Mouse (Mus musculus) liver, adult (tissue): ENCODE results near the gene Methig1.

ENCODE experiments used
- GATA4 ChIP-seq: IDR thresholded peaks from 2 replicates; pipeline ENCODE4 v1.6.1; 2014; ENCODE audit warnings: mild to moderate bottlenecking, low read length; ENCODE audit not compliant: insufficient replicate concordance

Gene Methig1

GRCm38 (mm10) chr15:100346761-100347160 lies 6.2 kb upstream of the Methig1 start:
- TF ChIP-seq GATA4 = no peak

- no peak for TF ChIP-seq GATA4
These were observed 3.5 kb upstream of the Methig1 start for GRCm38 (mm10) chr15:100349496-100349895.

GRCm38 (mm10) chr15:100351501-100352060 lies 1.4 kb upstream of the Methig1 start:
- TF ChIP-seq GATA4 = no peak

GRCm38 (mm10) chr15:100355876-100356275 lies 2.9 kb downstream of the Methig1 start:
- no peak for TF ChIP-seq GATA4

- TF ChIP-seq GATA4 = no peak
These were observed 11.3 kb downstream of the Methig1 start, which contains the start of gene Higd1c for GRCm38 (mm10) chr15:100364242-100364641. Gene Higd1c (plus strand): TSS chr15:100364542.

GRCm38 (mm10) chr15:100367119-100367518 lies 14.2 kb downstream of the Methig1 start:
- TF ChIP-seq GATA4 = no peak

DNA sequence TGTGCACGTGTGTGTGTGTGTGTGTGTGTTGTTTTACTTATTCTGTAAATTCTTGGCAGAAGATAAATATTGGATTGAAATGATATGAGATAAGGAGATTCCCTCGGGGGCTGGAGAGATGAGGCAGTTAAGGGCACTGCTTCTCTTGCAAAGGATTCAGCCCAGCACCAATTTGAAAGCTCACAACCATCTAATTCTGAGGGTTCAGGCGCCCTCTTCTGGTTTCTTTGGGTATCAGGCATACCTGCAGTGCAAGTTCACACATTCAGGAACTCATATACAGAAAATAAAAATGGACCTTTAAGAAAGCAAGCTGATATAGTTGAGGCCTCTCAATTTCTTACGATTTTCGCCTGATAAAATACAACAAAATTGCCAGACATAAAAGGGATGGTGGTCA lies 22.1 kb downstream of the Methig1 start:
- TF ChIP-seq GATA4 = no peak

GRCm38 (mm10) chr15:100379658-100380057 lies 26.7 kb downstream of the Methig1 start:
- TF ChIP-seq GATA4 = no peak

DNA sequence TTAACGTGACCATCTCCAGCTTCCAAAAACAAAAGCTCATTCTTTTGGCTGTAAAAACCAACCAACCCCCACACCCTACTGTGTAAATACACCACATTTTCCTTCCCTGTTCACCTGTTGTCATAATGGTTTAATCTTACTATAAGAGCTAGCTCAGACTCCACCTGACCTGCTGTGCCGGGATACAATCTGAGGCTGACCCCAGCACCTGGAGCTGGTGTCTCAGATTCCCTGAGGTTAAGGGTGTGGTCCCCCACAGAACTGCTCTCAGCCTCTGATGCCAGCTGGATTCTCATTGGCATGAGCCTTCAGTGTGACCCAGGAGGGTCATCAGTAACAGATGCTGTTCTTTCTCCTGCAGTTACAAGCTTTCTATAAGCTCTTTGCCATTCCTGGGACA lies 27.2 kb downstream of the Methig1 start:
- no peak for TF ChIP-seq GATA4

DNA sequence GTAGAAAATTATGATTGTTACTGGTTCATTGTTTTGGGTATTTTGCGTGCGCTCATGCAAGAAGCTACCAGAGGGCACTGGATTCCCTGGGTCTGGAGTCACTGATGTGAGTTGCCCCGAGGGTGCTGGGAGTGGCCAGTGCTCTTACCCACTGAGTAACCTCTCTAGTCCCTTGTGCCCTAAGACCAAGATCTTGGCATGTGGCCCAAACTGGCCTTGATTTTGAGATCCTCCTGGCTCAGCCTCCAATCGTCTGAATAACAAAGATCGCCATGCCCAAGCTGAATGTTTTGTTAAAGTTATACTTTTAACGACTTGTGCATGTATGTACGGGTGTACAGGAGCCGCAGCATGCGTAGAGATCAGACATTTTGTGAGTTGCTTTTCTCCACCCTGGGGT lies 32.8 kb downstream of the Methig1 start:
- TF ChIP-seq GATA4 = no peak

- no peak for TF ChIP-seq GATA4
These were observed 34.7 kb downstream of the Methig1 start for GRCm38 (mm10) chr15:100387544-100388223.

DNA sequence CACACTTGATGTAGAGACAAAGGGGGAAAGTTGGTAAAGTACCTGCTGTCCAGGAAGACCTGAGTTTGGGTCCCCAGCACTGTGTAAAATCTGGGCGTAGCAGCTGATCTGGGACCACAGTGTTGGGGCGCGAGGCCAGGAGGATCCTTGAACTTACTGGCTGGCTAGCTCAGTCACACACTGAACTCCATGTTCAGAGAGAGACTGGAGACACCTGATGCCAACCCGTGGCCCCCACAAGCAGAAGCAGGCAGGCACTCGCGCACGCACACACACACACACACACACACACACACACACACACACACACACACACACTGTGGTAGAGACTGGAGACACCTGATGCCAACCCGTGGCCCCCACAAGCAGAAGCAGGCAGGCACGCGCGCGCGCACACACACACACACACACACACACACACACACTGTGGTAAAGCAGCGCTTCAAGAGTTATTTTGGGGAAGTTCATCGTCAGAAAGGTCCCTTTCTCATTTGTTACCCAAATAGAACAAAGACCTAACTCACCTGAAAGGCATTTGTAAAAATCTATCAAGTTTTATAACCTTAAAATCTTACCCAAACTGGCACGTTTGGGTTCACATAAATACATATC lies 35.4 kb downstream of the Methig1 start:
- no peak for TF ChIP-seq GATA4

GRCm38 (mm10) chr15:100388886-100389285 lies 35.9 kb downstream of the Methig1 start:
- TF ChIP-seq GATA4 = no peak

DNA sequence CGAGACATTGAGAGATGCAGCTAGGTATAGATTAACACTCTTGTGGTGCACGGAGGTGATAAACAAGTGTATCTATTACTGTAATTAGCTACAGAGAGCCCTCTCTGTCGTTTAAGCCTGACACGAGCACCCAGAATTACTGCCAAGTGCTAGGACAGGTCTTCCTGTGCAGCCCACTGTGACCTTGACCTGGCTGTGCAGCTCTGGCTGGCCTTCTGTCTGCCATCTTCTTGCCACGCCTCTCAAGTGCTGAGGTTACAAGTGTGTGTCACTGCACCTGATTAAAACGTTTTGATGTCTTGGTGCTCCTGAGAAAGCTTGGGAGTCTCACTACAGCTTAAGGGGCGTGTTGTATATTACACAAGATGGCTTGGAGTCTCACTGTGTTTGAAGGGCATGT lies 38.1 kb downstream of the Methig1 start:
- no peak for TF ChIP-seq GATA4

GRCm38 (mm10) chr15:100391599-100391998 lies 38.6 kb downstream of the Methig1 start:
- no peak for TF ChIP-seq GATA4

DNA sequence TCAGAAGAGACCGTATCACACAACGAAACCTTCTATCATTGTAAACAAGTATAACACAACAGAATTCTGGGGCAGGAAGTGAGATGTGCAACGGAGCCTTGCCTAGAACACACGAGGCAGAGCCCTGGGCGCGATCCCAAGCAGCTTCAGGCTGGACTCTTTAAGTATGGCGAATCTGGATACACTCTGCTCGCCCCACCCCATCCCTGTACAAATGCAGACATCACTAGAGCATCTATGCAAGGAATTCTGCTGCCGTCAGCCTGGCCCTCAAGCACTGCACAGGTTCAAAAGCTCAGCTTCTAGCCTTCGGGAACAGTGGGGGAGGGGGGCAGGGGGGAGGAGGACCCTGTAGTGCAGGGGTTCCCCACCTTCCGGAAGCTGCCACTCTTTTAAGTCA lies 40.1 kb downstream of the Methig1 start:
- no peak for TF ChIP-seq GATA4
